Comparison of ENCODE assay signal across 8 mouse cellular contexts in genomic region chr4:55077133-55077889, GRCm38 (mm10).
DNase-seq lines count a peak whose midpoint lies in the region; ATAC-seq lines count a peak whose summit lies in the region.

No protein-coding gene starts in this region.

- no peak overlapping the region for H3K9ac ChIP-seq in lung, embryonic 15.5 days

- peak; percentile 60 to 76 for DNase-seq in left cerebral cortex, adult 18-20 months (ENCODE audit: low spot score in 2 of 2)
- DNase-seq in left cerebral cortex, adult 11 months (ENCODE audit: low spot score), result no peak
- peak; percentile 53 to 79 for DNase-seq in frontal cortex, adult 2 months (ENCODE audit: extremely low spot score in 1 of 2, low spot score in 1 of 2)
- DNase-seq in kidney, adult 9 months, result peak; percentile 59
- DNase-seq in right cerebral cortex, postnatal 10 days (ENCODE audit: low spot score in 2 of 2), result peak; percentile 77 to 85
- no peak for DNase-seq in spleen, adult 18-20 months
- DNase-seq in ovary, postnatal 36 days (ENCODE audit: low spot score), result no peak

- H3K4me1 ChIP-seq in lung, embryonic 15.5 days, result peaks cover 24% of the 10 kb centered on the region

- no peaks in the 10 kb centered on the region for H3K27me3 ChIP-seq in lung, embryonic 15.5 days

- no peaks in the 10 kb centered on the region for H3K9me3 ChIP-seq in lung, embryonic 15.5 days

- H3K27ac ChIP-seq in lung, embryonic 15.5 days, result peak overlapping the region; percentile 74

- ATAC-seq in lung, embryonic 15.5 days (ENCODE audit: borderline replicate concordance, extremely low read depth, low FRiP score, low TSS enrichment), result peak; percentile 40; the same call in 1 of the 2 replicates

- H3K4me2 ChIP-seq in lung, embryonic 15.5 days, result no peak overlapping the region; the same call in 1 of the 2 replicates

- peaks cover 29% of the 10 kb centered on the region for H3K36me3 ChIP-seq in lung, embryonic 15.5 days

- H3K4me3 ChIP-seq in lung, embryonic 15.5 days, result no peak overlapping the region

- WGBS in lung, embryonic 15.5 days, result 57% methylated on average over 11 of the region's 11 CpGs

Comparison
In these comparisons a context has a peak if more than half of its experiments do, and no peak if none do; other contexts are left out.
1. DNase-seq: peak in left cerebral cortex, adult 18-20 months (2 of 2), frontal cortex, adult 2 months (2 of 2), kidney, adult 9 months (single experiment) and right cerebral cortex, postnatal 10 days (2 of 2); none in left cerebral cortex, adult 11 months (single experiment), spleen, adult 18-20 months (0 of 2) and ovary, postnatal 36 days (single experiment).